Comparison of ENCODE assay signal across 8 mouse cellular contexts in genomic region chr3:123235495-123235894, GRCm38 (mm10). TPM values are rescaled to one million over a fixed set of nuclear protein-coding genes. Genes with fewer than 3 reads are reported as not detected.
DNase-seq lines count a peak whose midpoint lies in the region; ATAC-seq and TF ChIP-seq lines count a peak whose summit lies in the region.

No protein-coding gene starts in this region.

- 19% methylated on average over 7 of the region's 7 CpGs for WGBS in heart, embryonic 13.5 days
- 22% methylated on average over 7 of the region's 7 CpGs for WGBS in hindbrain, embryonic 14.5 days
- 16% methylated on average over 7 of the region's 7 CpGs for WGBS in midbrain, embryonic 15.5 days

- no peak for DNase-seq in heart, adult 9 months (ENCODE audit: low spot score in 2 of 2)
- peak; percentile 19 for DNase-seq in brain, embryonic 14.5 days (ENCODE audit: low read depth)
- DNase-seq in hindbrain, embryonic 14.5 days (ENCODE audit: low spot score), result no peak
- no peak for DNase-seq in urinary bladder, postnatal 25 days (ENCODE audit: low spot score)
- no peak for DNase-seq in gastrocnemius, postnatal 36 days

- peak overlapping the region; percentile 65 for H3K4me3 ChIP-seq in heart, embryonic 13.5 days
- H3K4me3 ChIP-seq in hindbrain, embryonic 14.5 days (replicated peaks; ENCODE audit: low read length), result peak overlapping the region; percentile 42
- peak overlapping the region; percentile 50 for H3K4me3 ChIP-seq in midbrain, embryonic 15.5 days

- peak overlapping the region; percentile 86 for H3K9ac ChIP-seq in heart, embryonic 13.5 days
- peak overlapping the region; percentile 47; the same call in 1 of the 2 replicates for H3K9ac ChIP-seq in hindbrain, embryonic 14.5 days
- peak overlapping the region; percentile 42 for H3K9ac ChIP-seq in midbrain, embryonic 15.5 days

- peak overlapping the region; percentile 76 for H3K4me2 ChIP-seq in heart, embryonic 13.5 days
- H3K4me2 ChIP-seq in hindbrain, embryonic 14.5 days (replicated peaks), result peak overlapping the region; percentile 87
- peak overlapping the region; percentile 81 for H3K4me2 ChIP-seq in midbrain, embryonic 15.5 days

- H3K9me3 ChIP-seq in heart, embryonic 13.5 days, result no peaks in the 10 kb centered on the region
- H3K9me3 ChIP-seq in hindbrain, embryonic 14.5 days (ENCODE audit: control insufficient read depth, low read length), result no peaks in the 10 kb centered on the region
- H3K9me3 ChIP-seq in midbrain, embryonic 15.5 days, result no peaks in the 10 kb centered on the region

- intact Hi-C loops in gastrocnemius, postnatal 36 days (cut with DNase I), result loop anchor here (2.0 to 5.0 kb wide), 3 partner anchors 67 to 117 kb away; no protein-coding TSS in a partner anchor

- H3K4me1 ChIP-seq in heart, embryonic 13.5 days, result peaks cover 26% of the 10 kb centered on the region
- 0 out of 2 replicates have a peak, but pooled peaks cover 7% of the 10 kb centered on the region for H3K4me1 ChIP-seq in hindbrain, embryonic 14.5 days (replicated peaks; ENCODE audit: control insufficient read depth, insufficient read depth, low read length)
- H3K4me1 ChIP-seq in midbrain, embryonic 15.5 days, result peaks cover 6% of the 10 kb centered on the region; the same call in 1 of the 2 replicates

- peak overlapping the region; percentile 79 for H3K27ac ChIP-seq in heart, embryonic 13.5 days (replicated peaks)
- H3K27ac ChIP-seq in hindbrain, embryonic 14.5 days, result no peak overlapping the region
- H3K27ac ChIP-seq in midbrain, embryonic 15.5 days, result no peak overlapping the region

- TF ChIP-seq CTCF in brain, embryonic 14.5 days (IDR thresholded peaks at IDR 0.05; ENCODE audit: borderline replicate concordance, extremely low read depth, insufficient read depth, insufficient read length), result no peak

- H3K36me3 ChIP-seq in heart, embryonic 13.5 days, result no peaks in the 10 kb centered on the region
- H3K36me3 ChIP-seq in hindbrain, embryonic 14.5 days (replicated peaks; ENCODE audit: control insufficient read depth, insufficient read depth), result no peaks in the 10 kb centered on the region
- H3K36me3 ChIP-seq in midbrain, embryonic 15.5 days (replicated peaks), result no peaks in the 10 kb centered on the region

- TF ChIP-seq POLR2A in brain, embryonic 14.5 days (IDR thresholded peaks at IDR 0.05; ENCODE audit: borderline replicate concordance, extremely low read depth, insufficient read depth, insufficient read length, poor library complexity, severe bottlenecking), result no peak

- H3K27me3 ChIP-seq in heart, embryonic 13.5 days (replicated peaks), result no peaks in the 10 kb centered on the region
- H3K27me3 ChIP-seq in hindbrain, embryonic 14.5 days (ENCODE audit: control insufficient read depth, insufficient read depth, low read length), result 0 out of 2 replicates have a peak, but pooled peaks cover 11% of the 10 kb centered on the region
- H3K27me3 ChIP-seq in midbrain, embryonic 15.5 days (replicated peaks), result peaks cover 7% of the 10 kb centered on the region

- no peak for ATAC-seq in heart, embryonic 13.5 days (ENCODE audit: extremely low read depth, insufficient number of reproducible peaks, low FRiP score, low TSS enrichment)
- no peak for ATAC-seq in hindbrain, embryonic 14.5 days (ENCODE audit: low FRiP score)
- no peak for ATAC-seq in midbrain, embryonic 15.5 days (replicated peaks)
- ATAC-seq in granulocyte monocyte progenitor cell, adult 5-6 weeks (replicated peaks; ENCODE audit: poor library complexity, severe bottlenecking), result no peak

RNA-seq across cellular contexts. Expression of gene Synpo2, which starts 0.5 kb away (rescaled TPM):
- 15.1 and 16.8 TPM in 2 replicates for polyA plus RNA-seq in heart, embryonic 13.5 days (2015; fragmentation: Nextera tagmentation; extraction: Ambion mirVana)
- 0.63 and 1.3 TPM in 2 replicates for polyA plus RNA-seq in brain, embryonic 14.5 days (2012; rRNA removed)
- polyA plus RNA-seq in hindbrain, embryonic 14.5 days (2014; fragmentation: Nextera tagmentation; extraction: Ambion mirVana), result 1.5 and 2.0 TPM in 2 replicates
- 1.4 and 1.7 TPM in 2 replicates for polyA plus RNA-seq in midbrain, embryonic 15.5 days (2015; fragmentation: Nextera tagmentation; extraction: Ambion mirVana)
- total RNA-seq in granulocyte monocyte progenitor cell, adult 5-6 weeks (2014; fragmentation: Nextera tagmentation), result 0.28 TPM in 1 of 2 replicates, not detected in the other
- total RNA-seq in granulocyte monocyte progenitor cell, adult 5-6 weeks (2017), result not detected in 2 replicates
- 100 to 1,000 TPM; 237 to 262 TPM for total RNA-seq in gastrocnemius, postnatal 36 days (2021)

RNA-seq across cellular contexts. Expression of gene Sec24d, which starts 31.8 kb away (rescaled TPM):
- 67.2 and 70.4 TPM in 2 replicates for polyA plus RNA-seq in heart, embryonic 13.5 days (2015; fragmentation: Nextera tagmentation; extraction: Ambion mirVana)
- 15.6 and 15.9 TPM in 2 replicates for polyA plus RNA-seq in brain, embryonic 14.5 days (2012; rRNA removed)
- polyA plus RNA-seq in hindbrain, embryonic 14.5 days (2014; fragmentation: Nextera tagmentation; extraction: Ambion mirVana), result 16.1 and 18.7 TPM in 2 replicates
- 12.0 and 12.9 TPM in 2 replicates for polyA plus RNA-seq in midbrain, embryonic 15.5 days (2015; fragmentation: Nextera tagmentation; extraction: Ambion mirVana)
- total RNA-seq in granulocyte monocyte progenitor cell, adult 5-6 weeks (2014; fragmentation: Nextera tagmentation), result 45.6 and 66.7 TPM in 2 replicates
- 43.3 and 61.9 TPM in 2 replicates for total RNA-seq in granulocyte monocyte progenitor cell, adult 5-6 weeks (2017)
- total RNA-seq in gastrocnemius, postnatal 36 days (2021), result 1 to 10 TPM; 8.2 to 8.4 TPM
